Mouse (Mus musculus): ENCODE measurements around the gene Pigv. TPM values are rescaled to one million over a fixed set of nuclear protein-coding genes. Genes with fewer than 3 reads are reported as not detected.

Gene Pigv
- total and polyA plus RNA-seq, 3 experiments, result 13.0 to 19.7 (median 14.0) TPM

DNA sequence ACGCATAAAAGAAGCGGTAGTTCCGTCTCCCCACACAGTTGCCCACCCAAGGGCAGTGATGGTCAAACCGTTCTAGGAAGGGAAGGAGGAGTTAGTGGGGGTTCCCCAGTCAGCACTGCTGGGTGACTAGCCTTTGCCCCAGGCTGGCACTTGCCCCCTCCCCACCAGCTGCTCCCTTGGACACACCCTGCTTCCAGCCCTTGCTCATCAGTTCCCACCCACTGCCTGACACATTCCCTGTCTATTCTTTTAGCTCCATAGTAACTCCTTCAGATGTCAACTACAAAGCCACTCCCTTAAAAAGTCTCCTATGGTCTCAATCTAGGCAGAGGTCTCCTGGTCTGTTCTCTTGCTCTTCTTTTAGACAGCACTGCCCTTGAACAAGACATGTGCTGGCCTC, 58.6 kb downstream of the Pigv start:
- DNase-seq, result no peak

DNA sequence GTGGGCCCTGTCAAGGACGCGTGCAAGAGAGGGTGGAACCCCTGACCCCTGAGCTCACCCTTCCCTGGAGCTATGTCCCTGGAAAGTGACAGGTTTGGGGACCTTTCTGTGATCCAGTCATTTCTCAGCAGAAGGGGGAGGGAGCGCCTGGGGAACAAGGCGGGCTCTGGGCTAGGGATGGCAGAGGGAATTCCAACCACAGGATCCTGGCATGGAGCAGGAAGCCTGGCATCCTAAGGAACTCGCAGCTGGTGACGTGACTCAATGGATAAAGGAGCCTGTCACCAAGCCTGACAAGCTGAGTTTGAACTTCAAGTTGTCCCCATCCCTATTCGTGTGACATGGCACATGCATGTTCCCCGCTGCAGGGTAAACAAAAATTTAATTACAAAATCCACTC, 59.4 kb downstream of the Pigv start:
- DNase-seq, result no peak

- no peak for DNase-seq
Measured at GRCm38 (mm10) chr4:133612416-133612815, 60.0 kb downstream of the Pigv start.

GRCm38 (mm10) chr4:133611815-133612214, 60.6 kb downstream of the Pigv start:
- DNase-seq, result no peak

Small RNA genes lying within 50 kb of the gene (microRNA-seq; reads per million reads assigned to microRNA genes)
- 0 reads per million in 2 experiments for gene Mir7227

Other genes with a start within 250 kb of the Pigv start
- 10 to 100 TPM in 1 of 2 experiments, 1 to 10 TPM in 1; 1.7 to 14.7 TPM for gene Tent5b, start 192.5 kb downstream of the Pigv start, total RNA-seq (2021)
- gene Tent5b, start 192.5 kb downstream of the Pigv start, polyA plus RNA-seq (2012; rRNA removed), result 3.0 and 7.2 TPM in 2 replicates
- gene Trnp1, start 174.1 kb downstream of the Pigv start, total RNA-seq (2021), result 1 to 10 TPM; 4.4 to 7.5 TPM
- gene Trnp1, start 174.1 kb downstream of the Pigv start, polyA plus RNA-seq (2012; rRNA removed), result 7.4 and 11.4 TPM in 2 replicates
- gene Kdf1, start 153.7 kb downstream of the Pigv start, total RNA-seq (2021), result 1 to 10 TPM; 1.8 to 2.1 TPM
- 4.4 and 5.3 TPM in 2 replicates for gene Kdf1, start 153.7 kb downstream of the Pigv start, polyA plus RNA-seq (2012; rRNA removed)
- gene Nudc, start 126.7 kb downstream of the Pigv start, total RNA-seq (2021), result 100 to 1,000 TPM; 157 to 176 TPM
- gene Nudc, start 126.7 kb downstream of the Pigv start, polyA plus RNA-seq (2012; rRNA removed), result 49.9 and 57.3 TPM in 2 replicates
- 10 to 100 TPM; 39.9 to 65.5 TPM for gene Nr0b2, start 119.3 kb downstream of the Pigv start, total RNA-seq (2021)
- 251 and 295 TPM in 2 replicates for gene Nr0b2, start 119.3 kb downstream of the Pigv start, polyA plus RNA-seq (2012; rRNA removed)
- gene Gpatch3, start 97.9 kb downstream of the Pigv start, total RNA-seq (2021), result 1 to 10 TPM; 6.0 to 7.5 TPM
- 8.5 and 13.1 TPM in 2 replicates for gene Gpatch3, start 97.9 kb downstream of the Pigv start, polyA plus RNA-seq (2012; rRNA removed)
- gene Gpn2, start 88.3 kb downstream of the Pigv start, total RNA-seq (2021), result 10 to 100 TPM; 16.5 to 18.5 TPM
- gene Gpn2, start 88.3 kb downstream of the Pigv start, polyA plus RNA-seq (2012; rRNA removed), result 63.3 and 82.5 TPM in 2 replicates
- 1 to 10 TPM; 1.4 to 1.8 TPM for gene Sfn, start 70.5 kb downstream of the Pigv start, total RNA-seq (2021)
- gene Sfn, start 70.5 kb downstream of the Pigv start, polyA plus RNA-seq (2012; rRNA removed), result 2.1 and 3.0 TPM in 2 replicates
- 10 to 100 TPM; 18.4 to 24.8 TPM for gene Zdhhc18, start 22.5 kb downstream of the Pigv start, total RNA-seq (2021)
- gene Zdhhc18, start 22.5 kb downstream of the Pigv start, polyA plus RNA-seq (2012; rRNA removed), result 31.0 and 32.9 TPM in 2 replicates
- 10 to 100 TPM; 45.9 to 48.6 TPM for gene Arid1a, start 84.1 kb upstream of the Pigv start, total RNA-seq (2021)
- gene Arid1a, start 84.1 kb upstream of the Pigv start, polyA plus RNA-seq (2012; rRNA removed), result 69.7 and 74.0 TPM in 2 replicates
- 10 to 100 TPM; 12.2 to 16.6 TPM for gene Rps6ka1, start 215.2 kb upstream of the Pigv start, total RNA-seq (2021)
- gene Rps6ka1, start 215.2 kb upstream of the Pigv start, polyA plus RNA-seq (2012; rRNA removed), result 19.3 and 20.6 TPM in 2 replicates